Comparison of ENCODE assay signal across 35 mouse cellular contexts in the genomic region with DNA sequence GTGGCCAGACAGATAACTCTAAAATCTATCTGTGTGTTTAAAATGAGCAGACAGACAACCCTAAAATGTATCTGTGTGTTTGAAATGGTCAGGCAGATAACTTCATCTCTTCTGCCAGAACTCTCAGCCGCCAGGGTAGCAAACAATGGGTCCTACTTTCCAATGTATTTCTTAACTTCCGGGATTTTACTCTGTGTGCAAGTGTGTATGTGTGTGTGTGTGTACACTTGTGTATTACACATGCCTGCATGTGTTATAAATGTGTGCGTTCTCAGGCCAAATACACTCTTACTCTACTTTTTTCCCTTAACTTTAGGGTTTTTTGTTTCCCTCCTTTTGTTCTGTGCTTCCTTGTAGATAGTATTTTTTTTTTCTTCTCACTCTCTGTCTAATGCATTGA.
"Had no signal": no experiment of that assay in that cellular context is flagged by ENCODE, and none has a peak within 500 bp of the region (broad histone marks: within the 10 kb centered on the region; RNA-seq: fewer than 3 reads in every experiment).

No protein-coding gene starts in this region.

- ATAC-seq: hindbrain, embryonic 16.5 days; hindbrain, postnatal 0 days; inflammation-experienced regulatory T-cells, adult 6 months; intestine, embryonic 15.5 days; intestine, embryonic 16.5 days; intestine, postnatal 0 days had no signal

- H3K27me3 ChIP-seq: heart, embryonic 12.5 days; heart, embryonic 13.5 days; heart, embryonic 15.5 days; hindbrain, embryonic 12.5 days; hindbrain, embryonic 13.5 days; hindbrain, embryonic 15.5 days; intestine, embryonic 15.5 days; kidney, embryonic 15.5 days had no signal

- H3K4me3 ChIP-seq: heart, embryonic 10.5 days; heart, embryonic 12.5 days; heart, embryonic 13.5 days; heart, embryonic 15.5 days; hindbrain, embryonic 10.5 days; hindbrain, embryonic 12.5 days; hindbrain, embryonic 13.5 days; hindbrain, embryonic 15.5 days; intestine, embryonic 15.5 days; kidney, embryonic 15.5 days; layer of hippocampus, adult 2 months had no signal

- H3K9me3 ChIP-seq: heart, embryonic 10.5 days; heart, embryonic 12.5 days; heart, embryonic 13.5 days; heart, embryonic 15.5 days; hindbrain, embryonic 10.5 days; hindbrain, embryonic 12.5 days; hindbrain, embryonic 13.5 days; hindbrain, embryonic 15.5 days; intestine, embryonic 15.5 days; kidney, embryonic 15.5 days had no signal

- H3K4me2 ChIP-seq: heart, embryonic 11.5 days; heart, embryonic 12.5 days; heart, embryonic 13.5 days; heart, embryonic 15.5 days; hindbrain, embryonic 12.5 days; hindbrain, embryonic 13.5 days; hindbrain, embryonic 14.5 days; hindbrain, embryonic 15.5 days; intestine, embryonic 15.5 days; kidney, embryonic 15.5 days had no signal

- H3K27ac ChIP-seq: heart, embryonic 10.5 days; heart, embryonic 13.5 days; heart, embryonic 15.5 days; hindbrain, embryonic 10.5 days; hindbrain, embryonic 12.5 days; hindbrain, embryonic 13.5 days; hindbrain, embryonic 14.5 days; hindbrain, embryonic 15.5 days; hindbrain, postnatal 0 days; intestine, embryonic 15.5 days; kidney, embryonic 15.5 days; kidney, postnatal 0 days; layer of hippocampus, adult 2 months had no signal

- H3K9ac ChIP-seq: heart, embryonic 12.5 days; heart, embryonic 13.5 days; heart, embryonic 15.5 days; hindbrain, embryonic 12.5 days; hindbrain, embryonic 13.5 days; hindbrain, embryonic 14.5 days; hindbrain, embryonic 15.5 days; intestine, embryonic 15.5 days; kidney, embryonic 15.5 days had no signal

- H3K36me3 ChIP-seq: heart, embryonic 10.5 days; heart, embryonic 12.5 days; heart, embryonic 13.5 days; heart, embryonic 15.5 days; hindbrain, embryonic 10.5 days; hindbrain, embryonic 12.5 days; hindbrain, embryonic 13.5 days; hindbrain, embryonic 15.5 days; intestine, embryonic 15.5 days; kidney, embryonic 15.5 days had no signal

- H3K4me1 ChIP-seq: heart, embryonic 10.5 days; heart, embryonic 12.5 days; heart, embryonic 13.5 days; heart, embryonic 15.5 days; hindbrain, embryonic 10.5 days; hindbrain, embryonic 12.5 days; hindbrain, embryonic 13.5 days; hindbrain, embryonic 15.5 days; kidney, embryonic 15.5 days had no signal

- DNase-seq: heart, postnatal 10 days; heart, postnatal 14 days; heart, postnatal 36 days; heart, postnatal 4 days; kidney, adult 11 months; kidney, adult 18-20 months; kidney, adult 2 months; kidney, adult 8-10 months; kidney, adult 9 months; kidney, postnatal 10 days; kidney, postnatal 14 days; kidney, postnatal 25 days; kidney, postnatal 36 days; kidney, postnatal 4 days; layer of hippocampus, adult 9-11 months; layer of hippocampus, postnatal 36 days had no signal
